8 mouse cellular contexts compared by ENCODE assay signal in genomic region chr9:21287571-21288402, GRCm38 (mm10). TPM values are rescaled to one million over a fixed set of nuclear protein-coding genes. Genes with fewer than 3 reads are reported as not detected.
DNase-seq lines count a peak whose midpoint lies in the region; ATAC-seq and TF ChIP-seq lines count a peak whose summit lies in the region.

Gene Kri1 (minus strand): TSS chr9:21287969.

- no peaks in the 10 kb centered on the region for H3K9me3 ChIP-seq in kidney, embryonic 14.5 days (ENCODE audit: control insufficient read depth, low read length)
- H3K9me3 ChIP-seq in limb, embryonic 15.5 days = no peaks in the 10 kb centered on the region

- peak within 1 kb of the TSS; percentile 84 for H3K9ac ChIP-seq in kidney, embryonic 14.5 days (ENCODE audit: low read depth, low read length)
- H3K9ac ChIP-seq in limb, embryonic 15.5 days = peak within 1 kb of the TSS; percentile 58

- DNase-seq in A20 (ENCODE audit: low read depth, low spot score) = peak; percentile 90
- peak; percentile 98 to 99 for DNase-seq in heart, adult 9 months (ENCODE audit: low spot score in 2 of 2)
- DNase-seq in monocyte, adult 2 months (ENCODE audit: low read depth in 1 of 2, low spot score in 2 of 2) = peak; percentile 97 to 98
- DNase-seq in spleen, postnatal 36 days (ENCODE audit: low spot score in 2 of 2) = peak; percentile 98 to 99

- H3K4me2 ChIP-seq in kidney, embryonic 14.5 days (replicated peaks; ENCODE audit: low read depth, low read length) = peak within 1 kb of the TSS; percentile 84
- peak within 1 kb of the TSS; percentile 69 for H3K4me2 ChIP-seq in limb, embryonic 15.5 days

- peak within 1 kb of the TSS; percentile 82 for H3K27ac ChIP-seq in bone marrow macrophage, adult 2 months (ENCODE audit: insufficient read depth, low read depth, low read length)
- peak within 1 kb of the TSS; percentile 87 for H3K27ac ChIP-seq in embryonic fibroblast, embryonic 13.5 days (ENCODE audit: insufficient read depth, low read length)
- peak within 1 kb of the TSS; percentile 84; the same call in 1 of the 2 replicates for H3K27ac ChIP-seq in kidney, embryonic 14.5 days (ENCODE audit: low read depth, low read length)
- peak within 1 kb of the TSS; percentile 91 for H3K27ac ChIP-seq in limb, embryonic 15.5 days

- peaks cover 22% of the 10 kb centered on the region for H3K36me3 ChIP-seq in kidney, embryonic 14.5 days (ENCODE audit: control insufficient read depth, insufficient read depth, low read length)
- H3K36me3 ChIP-seq in limb, embryonic 15.5 days = peaks cover 18% of the 10 kb centered on the region

- ATAC-seq in kidney, embryonic 14.5 days (ENCODE audit: low FRiP score, low TSS enrichment) = peak; percentile 72
- ATAC-seq in limb, embryonic 15.5 days (ENCODE audit: insufficient number of reproducible peaks, low FRiP score, low TSS enrichment, low read depth) = peak; percentile 77

- H3K4me3 ChIP-seq in bone marrow macrophage, adult 2 months (ENCODE audit: insufficient read depth, low read length) = peak within 1 kb of the TSS; percentile 83
- peak within 1 kb of the TSS; percentile 88 for H3K4me3 ChIP-seq in embryonic fibroblast, embryonic 13.5 days (ENCODE audit: insufficient read depth, low read length)
- peak within 1 kb of the TSS; percentile 86 for H3K4me3 ChIP-seq in kidney, embryonic 14.5 days (ENCODE audit: low read length)
- H3K4me3 ChIP-seq in limb, embryonic 15.5 days = peak within 1 kb of the TSS; percentile 81

- peaks cover 23% of the 10 kb centered on the region for H3K4me1 ChIP-seq in bone marrow macrophage, adult 2 months (ENCODE audit: control insufficient read depth, insufficient read depth, low read length)
- peaks cover 13% of the 10 kb centered on the region for H3K4me1 ChIP-seq in embryonic fibroblast, embryonic 13.5 days (ENCODE audit: control insufficient read depth, insufficient read depth, low read length)
- H3K4me1 ChIP-seq in kidney, embryonic 14.5 days (ENCODE audit: control insufficient read depth, insufficient read depth, low read length) = peaks cover 27% of the 10 kb centered on the region
- peaks cover 34% of the 10 kb centered on the region for H3K4me1 ChIP-seq in limb, embryonic 15.5 days

- no peaks in the 10 kb centered on the region for H3K27me3 ChIP-seq in kidney, embryonic 14.5 days (ENCODE audit: control insufficient read depth, insufficient read depth, low read length)
- H3K27me3 ChIP-seq in limb, embryonic 15.5 days = no peaks in the 10 kb centered on the region

- under 1% methylated on average over 59 of the region's 59 CpGs for whole genome bisulfite sequencing in kidney, embryonic 14.5 days
- under 1% methylated on average over 59 of the region's 59 CpGs for WGBS in limb, embryonic 15.5 days

- TF ChIP-seq CTCF in bone marrow macrophage, adult 2 months (IDR thresholded peaks at IDR 0.05; ENCODE audit: low read depth, low read length) = no peak
- no peak for TF ChIP-seq CTCF in embryonic fibroblast, embryonic 13.5 days (IDR thresholded peaks at IDR 0.05; ENCODE audit: borderline replicate concordance, insufficient read depth, low read length)

- 0 out of 2 replicates have a peak, but pooled peaks have one; percentile 68 for TF ChIP-seq POLR2A in bone marrow macrophage, adult 2 months (IDR thresholded peaks at IDR 0.05; ENCODE audit: borderline replicate concordance, low read depth, low read length)
- TF ChIP-seq POLR2A in embryonic fibroblast, embryonic 13.5 days (IDR thresholded peaks at IDR 0.05; ENCODE audit: low read depth, low read length) = peak; percentile 96

RNA-seq across cellular contexts. Expression of gene Kri1, which starts in this region (rescaled TPM):
- 26.4 and 28.6 TPM in 2 replicates for polyA plus RNA-seq in bone marrow macrophage, adult 2 months (2012; ENCODE audit: insufficient read depth, insufficient read length, missing spikeins)
- polyA plus RNA-seq in embryonic fibroblast, embryonic 13.5 days (2011; ENCODE audit: insufficient read length, low read depth, missing spikeins) = 24.9 and 28.9 TPM in 2 replicates
- polyA plus RNA-seq in kidney, embryonic 14.5 days (2014; fragmentation: Nextera tagmentation; extraction: Ambion mirVana) = 15.3 and 18.6 TPM in 2 replicates
- polyA plus RNA-seq in limb, embryonic 15.5 days (2015; fragmentation: Nextera tagmentation; extraction: Ambion mirVana) = 13.1 and 18.4 TPM in 2 replicates

Comparison
In these comparisons a context has a peak if more than half of its experiments do, and no peak if none do; other contexts are left out.
1. Peak in every context shown above with its lines: DNase-seq, ATAC-seq, H3K4me3 ChIP-seq and H3K27ac ChIP-seq.